16 mouse cellular contexts compared by ENCODE assay signal in the genomic region with DNA sequence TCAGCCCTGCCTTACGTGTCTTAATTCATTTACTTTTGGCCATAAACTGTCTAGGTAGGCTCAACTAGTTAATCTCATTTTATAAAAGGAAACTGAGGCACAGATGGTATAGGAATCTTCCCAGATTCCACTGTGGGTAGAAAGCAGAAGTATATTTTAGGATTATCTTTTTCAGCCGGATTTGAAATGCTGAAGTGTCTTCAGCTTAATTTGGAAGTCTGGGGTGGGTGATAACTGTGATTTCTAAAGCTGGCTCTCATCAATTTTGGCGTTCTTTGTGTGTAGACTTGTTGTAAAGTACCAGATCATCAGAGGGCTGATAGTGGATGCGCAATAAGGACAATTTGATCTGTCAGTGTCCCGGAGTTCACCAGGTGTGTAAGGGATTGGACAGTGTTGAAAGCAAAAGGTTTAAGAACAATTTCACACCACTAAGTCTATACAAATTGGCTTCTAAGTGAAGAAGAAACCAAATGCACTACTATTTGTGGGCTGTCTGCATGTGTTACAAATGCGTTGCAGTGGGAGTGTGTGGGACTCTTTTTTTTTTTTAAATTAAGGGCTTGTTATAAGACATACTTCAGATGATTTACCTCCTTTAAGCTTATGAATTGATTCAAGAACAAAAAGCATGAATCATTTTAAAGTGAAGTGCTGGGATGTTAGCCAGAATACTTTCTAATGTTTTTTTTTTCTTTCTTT.
"Had no signal": no experiment of that assay in that cellular context is flagged by ENCODE, and none has a peak within 500 bp of the region (broad histone marks: within the 10 kb centered on the region; RNA-seq: fewer than 3 reads in every experiment).

No protein-coding gene starts in this region.

- H3K4me2 ChIP-seq: kidney, embryonic 15.5 days; limb, embryonic 15.5 days; liver, embryonic 12.5 days; lung, embryonic 14.5 days; neural tube, embryonic 15.5 days had no signal

- H3K9ac ChIP-seq: kidney, embryonic 15.5 days; limb, embryonic 15.5 days; liver, embryonic 12.5 days; lung, embryonic 14.5 days; neural tube, embryonic 15.5 days had no signal

- H3K4me1 ChIP-seq: limb, embryonic 15.5 days; neural tube, embryonic 15.5 days had no signal

- H3K4me3 ChIP-seq: kidney, embryonic 15.5 days; limb, embryonic 15.5 days; liver, embryonic 12.5 days; midbrain, embryonic 10.5 days; myocyte; neural tube, embryonic 15.5 days had no signal

- H3K9me3 ChIP-seq: kidney, embryonic 15.5 days; limb, embryonic 15.5 days; liver, embryonic 12.5 days; midbrain, embryonic 10.5 days; neural tube, embryonic 15.5 days had no signal

- DNase-seq: kidney, adult 11 months; kidney, postnatal 36 days; layer of hippocampus, adult 9-11 months; layer of hippocampus, postnatal 36 days; lung, embryonic 14.5 days; lung, postnatal 10 days; lung, postnatal 4 days; midbrain, embryonic 14.5 days; thymus, adult 18-20 months; thymus, postnatal 14 days had no signal

- H3K27ac ChIP-seq: kidney, embryonic 15.5 days; limb, embryonic 15.5 days; liver, embryonic 12.5 days; midbrain, embryonic 10.5 days; neural tube, embryonic 15.5 days had no signal

- H3K36me3 ChIP-seq: kidney, embryonic 15.5 days; limb, embryonic 15.5 days; liver, embryonic 12.5 days; midbrain, embryonic 10.5 days; neural tube, embryonic 15.5 days had no signal

- ATAC-seq: liver, embryonic 12.5 days had no signal

- H3K27me3 ChIP-seq: kidney, embryonic 15.5 days; limb, embryonic 15.5 days; liver, embryonic 12.5 days; neural tube, embryonic 15.5 days had no signal
